Mouse (Mus musculus): ENCODE data around the gene Gadl1. TPM values are rescaled to one million over a fixed set of nuclear protein-coding genes. Genes with fewer than 3 reads are reported as not detected.
"Not testable (repeated sequence)": the region's sequence is repeated elsewhere in the genome, so short reads cannot be mapped to it uniquely, and the experiment has no call there.

Gene Gadl1
- total RNA-seq, 2 experiments from 2014 or later: 0.36 to 0.49 TPM

- TF ChIP-seq CTCF (conservative IDR thresholded peaks at IDR 0.05): no peak
Measured at GRCm38 (mm10) chr9:116053976-116054375, 144.7 kb downstream of the Gadl1 start.

DNA sequence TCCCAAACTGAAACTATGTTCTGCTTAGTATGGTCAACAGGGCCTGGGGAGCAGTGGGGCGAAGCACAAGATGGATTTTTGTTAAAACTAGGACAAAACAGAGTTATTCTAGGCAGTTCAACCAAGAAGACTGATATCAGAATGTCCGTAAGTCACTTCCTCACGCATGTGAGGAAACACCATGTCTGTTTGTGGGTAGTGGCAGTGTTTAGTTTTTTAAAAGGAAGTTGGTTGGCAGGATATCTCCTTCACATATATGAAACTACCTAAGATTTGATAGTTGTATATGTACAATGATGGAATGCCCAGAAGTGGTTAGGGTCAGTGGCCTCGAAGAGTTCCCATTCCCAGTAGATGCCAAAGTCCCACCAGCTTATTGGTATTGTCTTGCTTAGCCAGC is 149.2 kb downstream of the Gadl1 start:
- no peak overlapping the region for H3K27ac ChIP-seq
- TF ChIP-seq CTCF (conservative IDR thresholded peaks at IDR 0.05): no peak
- DNase-seq (ENCODE audit: low spot score in 2 of 2): no peak
- H3K4me3 ChIP-seq: no peak overlapping the region

More at GRCm38 (mm10) chr9:116053976-116054375, 144.7 kb downstream of the Gadl1 start:
- H3K27ac ChIP-seq: no peak overlapping the region
- no peak for DNase-seq (ENCODE audit: low spot score in 2 of 2)
- H3K4me3 ChIP-seq: no peak overlapping the region

GRCm38 (mm10) chr9:116059156-116059555 is 149.9 kb downstream of the Gadl1 start:
- Histone ChIP-seq H3K27ac (no peak overlapping the region), H3K4me3 (no peak overlapping the region)
- DNase-seq (ENCODE audit: low spot score in 2 of 2): no peak
- peak; percentile 66 for TF ChIP-seq CTCF (conservative IDR thresholded peaks at IDR 0.05)

- TF ChIP-seq CTCF (conservative IDR thresholded peaks at IDR 0.05): peak; percentile 96
- DNase-seq (ENCODE audit: low spot score in 2 of 2): peak in 1 of 2 experiments; percentile 27
- H3K4me3 ChIP-seq: no peak overlapping the region
- H3K27ac ChIP-seq: no peak overlapping the region
Measured at GRCm38 (mm10) chr9:116060691-116061090, 151.4 kb downstream of the Gadl1 start.

- DNase-seq (ENCODE audit: low spot score in 2 of 2): no peak
- no peak overlapping the region for H3K27ac ChIP-seq
- H3K4me3 ChIP-seq: no peak overlapping the region
- no peak for TF ChIP-seq CTCF (conservative IDR thresholded peaks at IDR 0.05)
Measured at GRCm38 (mm10) chr9:116064774-116065173, 155.5 kb downstream of the Gadl1 start.

- not testable (repeated sequence) for H3K4me3 ChIP-seq; H3K27ac ChIP-seq; DNase-seq (ENCODE audit: low spot score in 2 of 2)
Measured at GRCm38 (mm10) chr9:116071561-116071960, 162.3 kb downstream of the Gadl1 start.

GRCm38 (mm10) chr9:116076163-116076562 is 166.9 kb downstream of the Gadl1 start:
- no peak for TF ChIP-seq CTCF (conservative IDR thresholded peaks at IDR 0.05)
- no peak overlapping the region for H3K4me3 ChIP-seq
- no peak for DNase-seq (ENCODE audit: low spot score in 2 of 2)
- H3K27ac ChIP-seq: no peak overlapping the region

GRCm38 (mm10) chr9:116076946-116077345 is 167.7 kb downstream of the Gadl1 start:
- no peak overlapping the region for H3K4me3 ChIP-seq
- no peak for DNase-seq (ENCODE audit: low spot score in 2 of 2)
- TF ChIP-seq CTCF (conservative IDR thresholded peaks at IDR 0.05): no peak
- no peak overlapping the region for H3K27ac ChIP-seq

DNA sequence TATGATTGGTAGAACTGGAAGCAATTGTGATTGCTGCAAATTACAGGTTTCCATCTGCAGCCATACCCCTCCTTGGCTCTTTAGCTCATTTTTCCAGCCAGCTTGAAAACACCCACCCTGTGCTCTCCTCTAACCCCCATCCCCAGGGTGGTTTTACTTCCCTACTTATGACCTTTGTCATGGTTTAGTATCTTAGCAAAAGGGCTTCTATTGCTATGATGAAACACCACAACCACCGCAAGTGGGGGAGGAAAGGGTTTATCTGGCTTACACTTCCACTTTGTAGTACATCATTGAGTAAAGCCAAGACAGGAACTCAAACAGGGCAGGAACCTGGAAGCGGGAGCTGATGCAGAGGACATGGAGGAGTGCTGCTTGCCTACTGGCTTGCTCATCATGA is 168.2 kb downstream of the Gadl1 start:
- Histone ChIP-seq H3K4me3 (no peak overlapping the region), H3K27ac (no peak overlapping the region)
- no peak for DNase-seq (ENCODE audit: low spot score in 2 of 2)
- no peak for TF ChIP-seq CTCF (conservative IDR thresholded peaks at IDR 0.05)

DNA sequence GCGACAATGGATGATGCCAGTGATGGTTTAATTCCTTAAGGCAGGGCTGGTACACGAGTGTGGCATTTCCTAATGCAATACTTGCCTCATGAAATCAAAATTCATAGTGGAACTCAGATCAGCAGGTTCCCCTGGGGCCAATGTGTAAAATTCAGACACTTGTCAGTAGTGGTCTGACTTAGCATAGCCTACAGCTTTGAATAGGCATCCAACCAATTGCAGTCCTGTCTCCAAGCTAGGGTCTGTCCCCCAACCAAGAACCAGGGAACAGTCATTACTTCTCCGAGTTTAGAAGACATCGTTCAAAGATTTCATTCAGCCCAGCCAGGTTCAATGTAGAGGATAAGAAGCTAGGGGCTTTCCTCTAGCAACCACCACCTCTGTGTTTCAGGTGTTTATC is 172.5 kb downstream of the Gadl1 start:
- Histone ChIP-seq H3K27ac (no peak overlapping the region), H3K4me3 (no peak overlapping the region)
- no peak for TF ChIP-seq CTCF (conservative IDR thresholded peaks at IDR 0.05)
- no peak for DNase-seq (ENCODE audit: low spot score in 2 of 2)

DNA sequence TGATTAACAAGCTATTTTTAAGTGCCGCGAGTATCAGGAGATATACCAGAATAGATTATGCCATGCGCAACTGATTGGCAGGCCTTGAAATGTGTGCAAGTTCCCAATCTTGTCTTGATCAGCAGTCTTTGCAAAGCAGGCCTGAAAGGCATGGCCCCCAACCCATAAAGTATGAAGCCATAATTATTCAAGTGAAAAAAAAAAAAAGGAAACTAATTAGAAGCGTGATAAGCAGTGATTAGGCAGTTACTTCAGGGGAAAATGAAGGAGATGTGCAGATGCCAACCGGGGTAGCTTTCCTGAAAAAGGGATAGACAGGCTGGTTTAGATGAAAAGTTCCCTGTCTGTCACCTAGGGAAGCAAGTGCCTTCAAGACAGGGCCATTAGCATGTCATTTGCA is 174.0 kb downstream of the Gadl1 start:
- no peak overlapping the region for H3K4me3 ChIP-seq
- TF ChIP-seq CTCF (conservative IDR thresholded peaks at IDR 0.05): no peak
- no peak for DNase-seq (ENCODE audit: low spot score in 2 of 2)
- no peak overlapping the region for H3K27ac ChIP-seq

DNA sequence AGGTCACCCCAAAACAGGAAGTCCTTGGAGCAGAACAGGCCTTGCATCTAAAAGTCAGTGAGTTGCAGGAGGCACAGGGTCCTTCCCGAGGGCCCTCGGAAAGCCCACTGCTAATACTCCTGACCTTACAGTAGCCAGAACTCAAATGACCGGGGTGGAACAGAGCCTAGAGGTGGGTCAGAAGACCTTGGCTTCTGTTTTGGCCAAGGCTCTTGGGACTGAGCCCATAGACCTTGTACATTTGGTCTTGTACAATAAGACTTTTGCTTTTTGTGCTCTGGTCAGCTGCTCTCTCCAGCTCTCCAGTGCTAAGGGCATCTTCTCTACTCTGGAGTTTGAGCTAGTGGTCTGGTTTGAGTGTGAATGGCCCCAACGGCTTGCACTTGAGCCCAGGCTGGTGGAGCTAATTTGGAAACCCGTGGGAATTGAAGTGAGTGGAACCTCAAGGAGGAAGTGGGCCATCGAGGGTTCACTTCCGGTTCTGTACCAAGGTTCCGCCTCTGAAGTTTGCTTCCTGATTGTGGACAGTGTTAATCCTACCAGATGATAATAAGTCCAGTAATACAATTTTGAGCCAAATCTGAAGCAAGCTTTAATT is 174.6 kb downstream of the Gadl1 start:
- Histone ChIP-seq H3K4me3 (no peak overlapping the region), H3K27ac (no peak overlapping the region)
- no peak for DNase-seq (ENCODE audit: low spot score in 2 of 2)
- no peak for TF ChIP-seq CTCF (conservative IDR thresholded peaks at IDR 0.05)

DNA sequence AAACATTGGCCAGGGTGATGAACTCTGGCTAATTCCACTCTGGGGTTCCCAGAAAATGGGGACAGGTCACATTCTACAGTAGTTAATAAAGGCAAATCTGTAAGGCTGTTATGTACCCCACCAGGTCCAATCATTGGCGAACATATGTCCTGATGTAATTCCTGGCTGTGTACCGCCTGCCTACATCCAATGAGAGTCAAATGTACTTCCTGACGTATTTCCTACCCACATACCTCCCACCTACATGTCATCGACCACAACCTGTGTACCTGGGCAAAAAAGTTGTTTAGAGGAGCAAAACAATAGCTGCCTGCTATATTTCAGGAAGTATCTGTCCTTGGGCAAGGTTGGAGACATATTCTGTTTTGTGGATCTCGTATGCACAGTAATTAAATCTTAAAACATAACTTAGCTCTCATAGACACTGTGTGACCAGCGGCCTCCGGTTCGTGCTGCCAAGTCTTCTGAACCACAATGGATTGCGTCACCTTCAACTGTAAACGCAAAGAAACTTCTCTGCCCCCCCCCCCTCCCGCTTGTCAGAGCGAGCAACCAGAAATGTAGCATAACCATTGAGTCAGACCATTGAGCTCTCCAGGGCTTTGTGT is 175.2 kb downstream of the Gadl1 start:
- DNase-seq (ENCODE audit: low spot score in 2 of 2): no peak
- no peak for TF ChIP-seq CTCF (conservative IDR thresholded peaks at IDR 0.05)
- no peak overlapping the region for H3K4me3 ChIP-seq
- no peak overlapping the region for H3K27ac ChIP-seq

GRCm38 (mm10) chr9:116085999-116086398 is 176.7 kb downstream of the Gadl1 start:
- DNase-seq (ENCODE audit: low spot score in 2 of 2): no peak
- Histone ChIP-seq H3K27ac (no peak overlapping the region), H3K4me3 (no peak overlapping the region)
- TF ChIP-seq CTCF (conservative IDR thresholded peaks at IDR 0.05): no peak
